Mouse (Mus musculus): ENCODE results near the gene Tcte1.

DNA sequence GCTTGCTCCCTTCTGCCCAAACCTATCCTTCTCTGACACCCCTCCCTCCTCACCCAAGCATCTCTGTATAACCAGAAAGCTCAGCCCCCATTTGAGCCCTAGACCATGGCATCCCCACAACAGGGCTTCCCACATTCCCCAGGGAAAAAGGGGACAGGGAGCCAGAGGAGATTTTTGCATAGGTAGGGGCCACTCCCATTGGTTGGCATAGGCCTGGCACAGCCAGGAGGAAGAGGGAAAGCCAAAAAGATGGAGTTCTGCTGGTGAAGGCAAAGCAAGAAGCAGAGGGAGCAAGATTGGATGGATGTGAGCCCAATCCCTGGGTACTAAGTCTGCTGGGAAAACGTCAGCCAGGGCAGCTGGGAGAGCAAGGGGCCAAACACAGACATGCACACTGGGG lies 19.9 kb downstream of the Tcte1 start:
- TF ChIP-seq ZNF384 (IDR thresholded peaks at IDR 0.05; ENCODE audit: low read depth, low read length) (no peak), MAFK (IDR thresholded peaks at IDR 0.05; ENCODE audit: insufficient read depth, low read depth, low read length) (no peak), CHD2 (IDR thresholded peaks at IDR 0.05; ENCODE audit: low read depth, low read length) (no peak), HCFC1 (IDR thresholded peaks at IDR 0.05; ENCODE audit: borderline replicate concordance, insufficient read depth, low read length) (no peak), ZC3H11A (IDR thresholded peaks at IDR 0.05; ENCODE audit: borderline replicate concordance, low read depth, low read length) (no peak)

All from ES-E14 (cell line).